Mouse (Mus musculus): Measurements from ENCODE around the gene Mtrf1l. TPM values are rescaled to one million over a fixed set of nuclear protein-coding genes. Genes with fewer than 3 reads are reported as not detected.

The Mtrf1l gene
- total RNA-seq (2014; rRNA removed) (7.3 and 12.2 TPM in 2 replicates), polyA plus RNA-seq (2015; fragmentation: Nextera tagmentation; extraction: Ambion mirVana) (8.2 and 8.3 TPM in 2 replicates)

GRCm38 (mm10) chr10:5823740-5824491 is at the start of gene Mtrf1l:
Gene Mtrf1l, minus strand, starts transcription at chr10:5823910.
- Histone ChIP-seq H3K36me3 (ENCODE audit: insufficient read depth, low read length) (peaks cover 9% of the 10 kb centered on the region; the same call in 1 of the 2 replicates), H3K9me3 (ENCODE audit: low read length) (no peaks in the 10 kb centered on the region), H3K9ac (replicated peaks; ENCODE audit: low read length) (peak within 1 kb of the TSS; percentile 86), H3K27ac (peak within 1 kb of the TSS; percentile 91), H3K4me1 (ENCODE audit: insufficient read depth, low read length) (peaks cover 6% of the 10 kb centered on the region), H3K27me3 (ENCODE audit: insufficient read depth, low read length) (no peaks in the 10 kb centered on the region), H3K4me2 (ENCODE audit: low read depth, low read length) (peak within 1 kb of the TSS; percentile 61), H3K4me3 (ENCODE audit: low read length) (peak within 1 kb of the TSS; percentile 97)
- under 1% methylated on average over 46 of the region's 47 CpGs for WGBS
- DNase-seq (ENCODE audit: low spot score) (peak; percentile 98), ATAC-seq (peak; percentile 98)
- peak; percentile 46 for TF ChIP-seq CTCF (IDR thresholded peaks at IDR 0.05; ENCODE audit: low read depth)

- Histone ChIP-seq H3K4me3 (ENCODE audit: low read length) (no peak overlapping the region), H3K4me2 (ENCODE audit: low read depth, low read length) (no peak overlapping the region), H3K4me1 (ENCODE audit: insufficient read depth, low read length) (0 out of 2 replicates have a peak, but pooled peaks cover 3% of the 10 kb centered on the region), H3K27ac (no peak overlapping the region), H3K9ac (replicated peaks; ENCODE audit: low read length) (no peak overlapping the region), H3K9me3 (ENCODE audit: low read length) (no peaks in the 10 kb centered on the region), H3K27me3 (ENCODE audit: insufficient read depth, low read length) (no peaks in the 10 kb centered on the region), H3K36me3 (ENCODE audit: insufficient read depth, low read length) (no peaks in the 10 kb centered on the region)
- DNase-seq (ENCODE audit: low spot score) (no peak), ATAC-seq (no peak)
- no peak for TF ChIP-seq CTCF (IDR thresholded peaks at IDR 0.05; ENCODE audit: low read depth)
- WGBS = 38% methylated on average over 4 of the region's 4 CpGs
Observed at GRCm38 (mm10) chr10:5871081-5871480, 47.4 kb upstream of the Mtrf1l start.

GRCm38 (mm10) chr10:5867981-5868552 is 44.4 kb upstream of the Mtrf1l start:
- peak; percentile 87 for ATAC-seq
- Histone ChIP-seq H3K9ac (replicated peaks; ENCODE audit: low read length) (no peak overlapping the region), H3K36me3 (ENCODE audit: insufficient read depth, low read length) (no peaks in the 10 kb centered on the region), H3K27me3 (ENCODE audit: insufficient read depth, low read length) (no peaks in the 10 kb centered on the region), H3K27ac (peak overlapping the region; percentile 62), H3K9me3 (ENCODE audit: low read length) (no peaks in the 10 kb centered on the region), H3K4me1 (ENCODE audit: insufficient read depth, low read length) (0 out of 2 replicates have a peak, but pooled peaks cover 3% of the 10 kb centered on the region), H3K4me3 (ENCODE audit: low read length) (no peak overlapping the region), H3K4me2 (ENCODE audit: low read depth, low read length) (peak overlapping the region; percentile 37)
- DNase-seq (ENCODE audit: low spot score) = peak; percentile 78
- TF ChIP-seq CTCF (IDR thresholded peaks at IDR 0.05; ENCODE audit: low read depth) = no peak
- 27% methylated on average over 11 of the region's 11 CpGs for WGBS

- no peak overlapping the region for H3K4me2 ChIP-seq (ENCODE audit: low read depth, low read length)
- ATAC-seq (no peak), DNase-seq (ENCODE audit: low spot score) (peak; percentile 50)
- 57% methylated on average over 2 of the region's 2 CpGs for WGBS
- no peaks in the 10 kb centered on the region for H3K36me3 ChIP-seq (ENCODE audit: insufficient read depth, low read length)
- 0 out of 2 replicates have a peak, but pooled peaks cover 3% of the 10 kb centered on the region for H3K4me1 ChIP-seq (ENCODE audit: insufficient read depth, low read length)
- no peak overlapping the region for H3K27ac ChIP-seq
- no peak overlapping the region for H3K4me3 ChIP-seq (ENCODE audit: low read length)
- H3K9me3 ChIP-seq (ENCODE audit: low read length) = no peaks in the 10 kb centered on the region
- H3K27me3 ChIP-seq (ENCODE audit: insufficient read depth, low read length) = no peaks in the 10 kb centered on the region
- H3K9ac ChIP-seq (replicated peaks; ENCODE audit: low read length) = no peak overlapping the region
- peak; percentile 49 for TF ChIP-seq CTCF (IDR thresholded peaks at IDR 0.05; ENCODE audit: low read depth)
Observed at GRCm38 (mm10) chr10:5865996-5866395, 42.3 kb upstream of the Mtrf1l start.

- DNase-seq (ENCODE audit: low spot score) (no peak), ATAC-seq (no peak)
- Histone ChIP-seq H3K4me3 (ENCODE audit: low read length) (no peak overlapping the region), H3K4me1 (ENCODE audit: insufficient read depth, low read length) (0 out of 2 replicates have a peak, but pooled peaks cover under 1% of the 10 kb centered on the region), H3K4me2 (ENCODE audit: low read depth, low read length) (no peak overlapping the region), H3K27me3 (ENCODE audit: insufficient read depth, low read length) (no peaks in the 10 kb centered on the region), H3K9ac (replicated peaks; ENCODE audit: low read length) (no peak overlapping the region), H3K27ac (no peak overlapping the region), H3K9me3 (ENCODE audit: low read length) (no peaks in the 10 kb centered on the region), H3K36me3 (ENCODE audit: insufficient read depth, low read length) (no peaks in the 10 kb centered on the region)
- 95% methylated on average over 3 of the region's 3 CpGs for WGBS
- no peak for TF ChIP-seq CTCF (IDR thresholded peaks at IDR 0.05; ENCODE audit: low read depth)
Observed at GRCm38 (mm10) chr10:5862669-5863068, 39.0 kb upstream of the Mtrf1l start.

- H3K36me3 ChIP-seq (ENCODE audit: insufficient read depth, low read length) = no peaks in the 10 kb centered on the region
- no peak for DNase-seq (ENCODE audit: low spot score)
- H3K4me3 ChIP-seq (ENCODE audit: low read length) = no peak overlapping the region
- ATAC-seq = no peak
- no peak overlapping the region for H3K4me2 ChIP-seq (ENCODE audit: low read depth, low read length)
- no peak for TF ChIP-seq CTCF (IDR thresholded peaks at IDR 0.05; ENCODE audit: low read depth)
- H3K9me3 ChIP-seq (ENCODE audit: low read length) = no peaks in the 10 kb centered on the region
- H3K27me3 ChIP-seq (ENCODE audit: insufficient read depth, low read length) = no peaks in the 10 kb centered on the region
- WGBS = 72% methylated on average over 3 of the region's 3 CpGs
- no peak overlapping the region for H3K27ac ChIP-seq
- no peaks in the 10 kb centered on the region for H3K4me1 ChIP-seq (ENCODE audit: insufficient read depth, low read length)
- no peak overlapping the region for H3K9ac ChIP-seq (replicated peaks; ENCODE audit: low read length)
Observed at GRCm38 (mm10) chr10:5860849-5861248, 37.1 kb upstream of the Mtrf1l start.
